Mouse (Mus musculus): Measurements from ENCODE around the gene 1810043G02Rik. TPM values are rescaled to one million over a fixed set of nuclear protein-coding genes. Genes with fewer than 3 reads are reported as not detected.

Gene 1810043G02Rik
- polyA plus RNA-seq, 1 experiment from 2014 or later, result 31.0 TPM

DNA sequence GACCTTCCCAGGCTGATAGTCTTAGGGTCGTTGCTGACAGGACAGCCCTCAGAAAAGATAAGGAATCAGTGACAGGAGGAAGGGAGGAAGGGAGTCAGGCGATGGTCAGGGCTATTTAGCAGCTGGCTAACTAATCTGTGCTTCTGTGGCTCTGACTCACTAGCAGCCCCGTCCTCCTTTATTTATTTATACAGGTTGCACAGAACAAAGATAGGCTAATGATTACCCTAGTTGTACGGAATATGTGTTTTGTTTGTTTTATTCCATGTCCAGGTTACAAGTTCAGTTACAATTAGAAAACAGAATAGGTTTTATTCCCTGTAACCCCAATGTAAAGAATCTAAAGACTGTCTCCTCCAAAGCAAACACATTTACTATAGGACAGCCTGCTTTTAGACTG lies 2.7 kb upstream of the 1810043G02Rik start:
- WGBS, result 47% methylated on average over 4 of the region's 4 CpGs
- Histone ChIP-seq H3K27ac (replicated peaks) (no peak overlapping the region), H3K4me1 (peaks cover 21% of the 10 kb centered on the region), H3K27me3 (replicated peaks; ENCODE audit: low read depth, poor library complexity, severe bottlenecking) (peaks cover 8% of the 10 kb centered on the region), H3K4me3 (no peak overlapping the region), H3K9me3 (no peaks in the 10 kb centered on the region), H3K36me3 (replicated peaks) (peaks cover 10% of the 10 kb centered on the region)
- DNase-seq (ENCODE audit: low spot score), result no peak

DNA sequence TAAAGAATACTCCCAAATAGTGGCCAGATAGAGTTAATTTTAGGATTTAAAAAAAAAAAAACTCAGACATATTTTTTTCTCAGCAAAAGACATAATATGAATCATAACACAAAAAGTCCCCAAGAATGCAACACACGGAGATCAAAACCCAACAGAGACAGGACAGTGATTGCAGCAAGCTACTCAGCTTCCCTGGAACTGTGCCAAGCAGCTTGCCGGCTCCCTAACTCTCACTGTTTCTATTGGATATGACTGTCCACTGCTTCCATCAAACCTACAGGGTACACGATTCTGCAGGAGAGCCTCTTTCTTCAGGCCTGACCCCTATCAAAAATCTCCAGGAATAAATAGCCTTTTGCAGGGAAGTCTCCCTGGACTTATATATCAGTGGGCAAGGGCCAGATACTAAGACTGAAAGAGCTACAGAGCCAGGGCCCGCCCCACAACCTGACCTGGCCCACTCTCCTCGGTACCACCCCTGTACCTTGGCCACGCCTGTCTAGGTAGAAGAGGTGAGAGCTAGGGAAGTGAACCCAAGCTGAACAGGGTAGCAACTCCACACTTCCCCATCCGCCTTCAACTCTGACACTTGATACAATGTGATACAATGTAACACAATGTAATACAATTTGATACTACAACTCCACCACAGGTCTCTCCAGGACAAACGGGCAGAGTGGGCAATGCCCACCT lies 1.7 kb upstream of the 1810043G02Rik start:
- Histone ChIP-seq H3K4me3 (no peak overlapping the region), H3K9me3 (no peaks in the 10 kb centered on the region), H3K27me3 (replicated peaks; ENCODE audit: low read depth, poor library complexity, severe bottlenecking) (no peaks in the 10 kb centered on the region), H3K27ac (replicated peaks) (no peak overlapping the region), H3K36me3 (replicated peaks) (peaks cover 20% of the 10 kb centered on the region), H3K4me1 (peaks cover 21% of the 10 kb centered on the region)
- no peak for DNase-seq (ENCODE audit: low spot score)
- 81% methylated on average over 8 of the region's 8 CpGs for WGBS

DNA sequence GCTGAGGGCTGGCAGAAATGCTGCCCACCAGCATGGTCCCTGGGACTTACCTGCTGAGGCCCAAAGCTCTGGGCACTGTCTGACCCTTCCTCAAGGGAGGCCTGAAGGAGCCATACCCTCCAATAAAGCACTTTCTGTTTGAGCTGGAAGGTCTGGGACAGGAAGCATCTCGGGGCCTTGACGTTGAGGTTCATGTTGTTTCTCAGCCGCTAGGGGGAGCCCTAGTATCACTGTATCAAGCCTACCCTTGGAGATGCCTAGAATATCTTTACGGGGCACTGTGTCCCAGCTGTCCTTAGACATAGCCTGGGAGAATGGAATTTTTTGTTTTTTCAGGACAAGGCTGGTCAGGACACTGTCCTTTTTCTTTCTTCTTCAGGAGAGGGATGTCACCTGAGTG lies 6.3 kb downstream of the 1810043G02Rik start:
- 2% methylated on average over 4 of the region's 4 CpGs for whole genome bisulfite sequencing
- no peak overlapping the region for H3K27ac ChIP-seq (replicated peaks)
- H3K27me3 ChIP-seq (replicated peaks; ENCODE audit: low read depth, poor library complexity, severe bottlenecking), result no peaks in the 10 kb centered on the region
- no peak overlapping the region for H3K4me3 ChIP-seq
- H3K4me1 ChIP-seq, result peaks cover 8% of the 10 kb centered on the region
- DNase-seq (ENCODE audit: low spot score), result peak; percentile 77
- H3K36me3 ChIP-seq (replicated peaks), result peaks cover 83% of the 10 kb centered on the region
- H3K9me3 ChIP-seq, result no peaks in the 10 kb centered on the region

DNA sequence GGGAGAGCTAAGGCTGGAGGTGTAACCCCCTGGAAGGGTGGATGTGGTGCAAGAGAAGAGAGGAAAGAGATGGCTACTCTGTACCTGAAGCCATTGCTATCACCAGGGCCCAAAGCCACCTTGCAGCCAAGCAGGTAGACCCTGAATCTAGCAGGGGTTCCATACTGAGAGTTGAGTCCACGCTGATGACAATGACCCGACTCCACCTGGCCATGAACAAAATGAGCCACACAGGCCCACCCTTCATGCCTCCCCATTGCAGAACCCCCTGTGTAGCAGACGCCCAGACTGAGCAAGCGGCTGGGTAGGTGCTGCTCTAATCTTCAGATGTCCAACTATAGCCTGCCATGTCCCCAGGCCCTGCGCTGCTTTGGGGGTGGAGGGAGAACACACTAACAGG lies 7.5 kb downstream of the 1810043G02Rik start:
- H3K4me3 ChIP-seq, result no peak overlapping the region
- H3K9me3 ChIP-seq, result no peaks in the 10 kb centered on the region
- DNase-seq (ENCODE audit: low spot score), result no peak
- H3K27ac ChIP-seq (replicated peaks), result no peak overlapping the region
- H3K4me1 ChIP-seq, result peaks cover 5% of the 10 kb centered on the region; the same call in 1 of the 2 replicates
- no peaks in the 10 kb centered on the region for H3K27me3 ChIP-seq (replicated peaks; ENCODE audit: low read depth, poor library complexity, severe bottlenecking)
- H3K36me3 ChIP-seq (replicated peaks), result peaks cover 83% of the 10 kb centered on the region
- WGBS, result 79% methylated on average over 5 of the region's 5 CpGs

DNA sequence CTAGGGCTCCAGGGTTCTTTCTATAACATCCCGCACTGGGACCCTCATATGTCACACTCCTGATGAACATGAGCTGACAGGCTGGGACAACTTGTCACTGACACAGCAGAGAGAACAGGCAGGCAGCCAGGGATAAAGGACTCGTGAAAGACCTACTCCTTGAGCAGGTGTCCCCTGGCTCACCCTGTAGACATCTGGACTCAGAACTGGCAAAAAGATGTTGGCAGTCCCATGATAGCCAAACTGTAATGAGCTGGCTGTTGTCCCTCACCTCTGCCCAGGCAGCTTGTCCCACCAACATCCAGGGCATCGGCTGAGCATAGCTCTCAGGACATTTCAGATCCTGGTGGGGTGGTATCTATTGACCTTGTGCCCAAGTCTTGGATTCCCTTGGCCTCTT lies 17.3 kb downstream of the 1810043G02Rik start:
- H3K4me3 ChIP-seq, result no peak overlapping the region
- no peak for DNase-seq (ENCODE audit: low spot score)
- H3K27me3 ChIP-seq (replicated peaks; ENCODE audit: low read depth, poor library complexity, severe bottlenecking), result no peaks in the 10 kb centered on the region
- no peaks in the 10 kb centered on the region for H3K9me3 ChIP-seq
- no peak overlapping the region for H3K27ac ChIP-seq (replicated peaks)
- no peaks in the 10 kb centered on the region for H3K4me1 ChIP-seq
- H3K36me3 ChIP-seq (replicated peaks), result peaks cover 99% of the 10 kb centered on the region
- WGBS, result 88% methylated on average over 3 of the region's 3 CpGs

DNA sequence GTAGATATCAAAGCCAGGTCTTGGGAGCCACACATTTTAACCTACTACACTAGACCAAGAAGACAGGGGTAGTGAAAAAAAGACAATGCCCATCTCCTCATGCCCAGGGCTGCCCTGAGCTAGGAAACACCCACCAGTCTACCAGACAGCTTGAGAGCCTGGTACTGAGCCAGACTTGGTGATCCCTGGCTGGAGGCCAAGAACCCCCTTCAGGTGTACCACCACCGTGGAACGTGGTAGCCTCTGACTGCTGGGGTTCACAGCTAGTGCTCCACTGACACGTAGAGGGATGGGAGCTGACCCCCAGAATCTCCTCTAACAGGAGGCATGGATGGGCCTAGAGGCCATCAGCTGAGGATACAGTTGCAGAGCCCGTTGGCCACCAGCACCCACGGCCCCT lies 21.9 kb downstream of the 1810043G02Rik start:
- 97% methylated on average over 5 of the region's 5 CpGs for WGBS
- Histone ChIP-seq H3K27ac (replicated peaks) (no peak overlapping the region), H3K36me3 (replicated peaks) (peaks cover 98% of the 10 kb centered on the region), H3K4me3 (no peak overlapping the region), H3K27me3 (replicated peaks; ENCODE audit: low read depth, poor library complexity, severe bottlenecking) (no peaks in the 10 kb centered on the region), H3K9me3 (no peaks in the 10 kb centered on the region), H3K4me1 (no peaks in the 10 kb centered on the region; the same call in 1 of the 2 replicates)
- no peak for DNase-seq (ENCODE audit: low spot score)

DNA sequence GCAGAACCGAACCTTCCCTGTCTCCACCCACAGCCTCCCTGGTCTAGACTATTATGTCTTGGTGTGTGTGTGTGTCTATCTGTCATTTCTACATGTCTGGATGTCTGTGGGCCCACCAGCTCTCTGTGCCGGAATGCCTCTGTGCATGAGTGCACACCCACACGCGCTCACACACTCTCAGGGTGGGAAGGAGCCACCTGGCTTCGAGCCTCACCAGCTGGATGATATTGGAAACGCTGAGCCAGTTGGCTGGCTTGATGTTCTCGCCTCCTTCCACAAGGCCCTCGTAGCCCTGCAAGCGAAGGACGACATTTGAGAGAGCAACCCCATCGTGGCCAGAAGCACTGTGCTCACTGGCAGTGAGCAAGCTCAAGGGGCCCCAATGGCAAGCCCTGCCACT lies 23.5 kb downstream of the 1810043G02Rik start:
- Histone ChIP-seq H3K36me3 (replicated peaks) (peaks cover 98% of the 10 kb centered on the region), H3K4me3 (no peak overlapping the region), H3K4me1 (peaks cover 13% of the 10 kb centered on the region), H3K9me3 (no peaks in the 10 kb centered on the region), H3K27ac (replicated peaks) (no peak overlapping the region), H3K27me3 (replicated peaks; ENCODE audit: low read depth, poor library complexity, severe bottlenecking) (no peaks in the 10 kb centered on the region)
- no peak for DNase-seq (ENCODE audit: low spot score)
- 93% methylated on average over 11 of the region's 11 CpGs for WGBS

DNA sequence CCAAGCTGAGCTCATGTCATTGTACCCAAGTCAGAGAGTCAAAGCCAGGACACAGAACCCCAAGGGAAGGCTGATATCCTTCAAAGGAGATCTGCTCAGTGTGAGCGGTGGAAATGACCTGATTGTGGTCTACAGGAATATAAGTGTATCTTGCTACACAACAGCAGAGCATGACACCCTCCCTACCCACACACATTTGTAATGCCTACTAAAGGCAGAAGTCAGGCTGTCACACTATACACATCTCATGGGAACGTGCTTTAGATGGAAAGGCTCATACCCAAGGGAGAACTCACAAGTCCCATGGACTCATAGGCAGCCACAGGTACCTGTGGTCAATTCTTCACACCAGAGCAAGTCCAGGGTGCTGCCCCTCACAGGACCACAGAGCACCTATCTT lies 24.0 kb downstream of the 1810043G02Rik start:
- no peak for DNase-seq (ENCODE audit: low spot score)
- H3K4me3 ChIP-seq, result no peak overlapping the region
- WGBS, result 93% methylated on average over 2 of the region's 2 CpGs
- H3K4me1 ChIP-seq, result peaks cover 18% of the 10 kb centered on the region
- H3K27ac ChIP-seq (replicated peaks), result no peak overlapping the region
- peaks cover 94% of the 10 kb centered on the region for H3K36me3 ChIP-seq (replicated peaks)
- H3K9me3 ChIP-seq, result no peaks in the 10 kb centered on the region
- H3K27me3 ChIP-seq (replicated peaks; ENCODE audit: low read depth, poor library complexity, severe bottlenecking), result no peaks in the 10 kb centered on the region

DNA sequence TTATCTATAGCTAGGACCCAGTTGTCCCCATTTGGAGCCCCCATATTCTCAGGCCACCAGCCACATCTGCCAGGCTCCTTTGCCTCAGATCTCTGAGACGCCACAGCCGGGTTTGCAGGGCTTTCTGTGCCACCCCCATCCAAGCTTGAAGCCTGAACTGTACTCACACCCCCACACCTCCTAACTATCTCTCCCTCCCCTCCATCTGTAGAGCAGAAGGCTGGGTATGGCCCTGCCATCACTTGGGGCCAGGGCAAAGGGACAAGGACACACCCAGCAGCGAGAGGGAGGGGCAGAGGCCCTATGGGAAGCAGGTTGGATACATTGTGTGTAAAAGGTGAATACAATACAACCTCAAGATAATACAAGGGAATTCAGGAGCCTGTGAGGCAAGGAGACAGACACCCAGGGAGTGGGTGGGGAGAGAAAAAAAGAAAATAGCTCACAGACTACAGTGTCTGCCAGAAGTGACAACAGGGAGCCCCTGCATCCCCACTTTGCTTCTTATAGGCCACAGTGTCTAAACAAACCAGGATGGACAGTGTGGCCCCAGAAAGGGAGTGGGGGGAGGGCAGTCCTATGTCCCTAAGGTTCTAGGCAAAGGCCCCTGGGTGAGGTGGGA lies 26.3 kb downstream of the 1810043G02Rik start:
- no peaks in the 10 kb centered on the region for H3K9me3 ChIP-seq
- H3K27me3 ChIP-seq (replicated peaks; ENCODE audit: low read depth, poor library complexity, severe bottlenecking), result no peaks in the 10 kb centered on the region
- 89% methylated on average over 3 of the region's 3 CpGs for WGBS
- peaks cover 38% of the 10 kb centered on the region for H3K4me1 ChIP-seq
- H3K4me3 ChIP-seq, result no peak overlapping the region
- no peak for DNase-seq (ENCODE audit: low spot score)
- peaks cover 75% of the 10 kb centered on the region for H3K36me3 ChIP-seq (replicated peaks)
- H3K27ac ChIP-seq (replicated peaks), result no peak overlapping the region

DNA sequence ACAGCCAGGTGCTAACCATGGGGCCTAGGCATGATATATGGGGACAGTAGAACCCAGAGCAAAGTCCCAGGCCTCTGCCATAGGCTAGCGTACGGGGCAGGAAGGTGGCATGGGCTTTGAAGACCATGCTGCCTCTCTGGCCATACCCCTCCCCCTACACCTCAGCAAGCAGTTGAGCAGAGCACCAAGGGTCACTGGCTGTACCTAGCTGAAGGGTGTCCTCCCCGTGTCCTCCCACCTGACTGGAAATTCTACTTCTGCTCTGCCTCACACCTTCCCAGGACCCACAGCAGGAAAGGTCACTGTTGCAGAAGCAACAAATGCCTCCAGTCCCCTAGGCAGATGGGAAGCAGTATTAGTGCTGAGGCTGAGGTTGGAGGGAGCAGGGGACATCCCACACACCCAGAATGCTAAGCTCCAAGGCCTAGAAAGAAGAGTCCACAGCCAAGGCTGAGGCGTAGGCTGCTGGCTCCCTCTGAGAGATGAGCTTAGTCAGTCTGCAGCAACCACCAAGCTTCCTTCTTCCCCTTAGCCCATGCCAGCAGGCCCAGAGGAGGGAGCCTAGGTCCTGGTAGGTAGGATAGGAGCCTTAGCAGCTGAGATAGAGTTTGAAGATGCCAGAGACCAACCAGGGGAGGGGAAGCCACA lies 27.6 kb downstream of the 1810043G02Rik start:
- peak overlapping the region; percentile 87; the same call in 1 of the 2 replicates for H3K4me3 ChIP-seq
- peaks cover 62% of the 10 kb centered on the region for H3K36me3 ChIP-seq (replicated peaks)
- peak overlapping the region; percentile 99; the same call in 1 of the 2 replicates for H3K27ac ChIP-seq (replicated peaks)
- WGBS, result 86% methylated on average over 4 of the region's 4 CpGs
- H3K27me3 ChIP-seq (replicated peaks; ENCODE audit: low read depth, poor library complexity, severe bottlenecking), result peaks cover 5% of the 10 kb centered on the region; the same call in 1 of the 2 replicates
- H3K4me1 ChIP-seq, result peaks cover 43% of the 10 kb centered on the region
- H3K9me3 ChIP-seq, result no peaks in the 10 kb centered on the region
- no peak for DNase-seq (ENCODE audit: low spot score)

DNA sequence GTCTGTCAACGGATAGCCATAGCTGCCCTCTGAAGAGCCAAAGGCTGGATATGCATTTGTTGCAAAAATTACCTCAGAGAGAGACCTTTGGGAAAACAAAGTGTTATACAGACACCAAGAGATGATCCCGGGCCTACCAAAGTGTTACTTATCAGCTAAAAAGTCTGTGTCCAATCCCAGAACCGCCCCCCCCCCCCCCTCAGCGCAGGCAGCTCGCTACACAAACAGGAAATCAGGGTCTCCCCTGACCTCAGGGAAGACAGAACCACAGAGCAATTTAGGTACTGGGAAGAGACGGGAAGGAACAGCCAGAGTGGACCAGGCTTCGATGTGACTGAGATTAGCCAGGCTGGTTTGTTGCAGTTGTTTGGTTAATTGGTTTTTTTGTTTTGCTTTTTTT lies 28.9 kb downstream of the 1810043G02Rik start:
- Histone ChIP-seq H3K27ac (replicated peaks) (peak overlapping the region; percentile 99), H3K4me3 (peak overlapping the region; percentile 87), H3K36me3 (replicated peaks) (peaks cover 49% of the 10 kb centered on the region), H3K27me3 (replicated peaks; ENCODE audit: low read depth, poor library complexity, severe bottlenecking) (peaks cover 6% of the 10 kb centered on the region; the same call in 1 of the 2 replicates), H3K9me3 (no peaks in the 10 kb centered on the region), H3K4me1 (peaks cover 43% of the 10 kb centered on the region)
- 31% methylated on average over 7 of the region's 7 CpGs for WGBS
- no peak for DNase-seq (ENCODE audit: low spot score)

DNA sequence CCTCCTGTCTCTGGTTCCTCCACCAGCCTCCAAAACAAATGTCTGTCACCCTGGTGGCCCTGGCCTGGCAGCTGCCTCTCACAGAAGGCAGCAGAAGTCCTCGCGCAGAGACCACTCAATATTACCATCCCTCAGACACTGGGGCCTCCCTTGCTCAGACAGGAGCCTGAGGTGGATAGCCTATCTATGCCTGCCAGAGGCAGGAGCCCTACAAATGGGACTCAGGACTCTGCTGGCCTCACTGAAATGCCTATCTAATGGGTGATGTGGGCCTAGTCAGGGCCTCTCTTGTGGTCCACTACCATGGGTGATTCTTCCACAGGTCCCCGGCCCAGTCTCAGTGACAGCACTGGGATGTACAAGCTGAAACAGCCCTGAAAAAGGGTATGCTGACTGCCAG lies 29.8 kb downstream of the 1810043G02Rik start:
- peak overlapping the region; percentile 99 for H3K27ac ChIP-seq (replicated peaks)
- peaks cover 41% of the 10 kb centered on the region for H3K36me3 ChIP-seq (replicated peaks)
- 80% methylated on average over 3 of the region's 3 CpGs for WGBS
- peaks cover 6% of the 10 kb centered on the region; the same call in 1 of the 2 replicates for H3K27me3 ChIP-seq (replicated peaks; ENCODE audit: low read depth, poor library complexity, severe bottlenecking)
- peaks cover 43% of the 10 kb centered on the region for H3K4me1 ChIP-seq
- no peaks in the 10 kb centered on the region for H3K9me3 ChIP-seq
- H3K4me3 ChIP-seq, result peak overlapping the region; percentile 87
- no peak for DNase-seq (ENCODE audit: low spot score)

Data from embryonic facial prominence, embryonic 10.5 days (tissue).